Mouse (Mus musculus) myocyte (in vitro differentiated cells): ENCODE data around the gene Hoxc11.

ENCODE experiments used
- MAX ChIP-seq: IDR thresholded peaks from one replicate; pipeline ENCODE4 v1.6.1; 2011; ENCODE audit warnings: low read depth, mild to moderate bottlenecking, control low read depth
- POLR2A ChIP-seq: IDR thresholded peaks from one replicate; pipeline ENCODE4 v1.6.1; 2011; ENCODE audit warnings: low read depth, mild to moderate bottlenecking, control low read depth, moderate library complexity; ENCODE audit not compliant: insufficient read length

DNA sequence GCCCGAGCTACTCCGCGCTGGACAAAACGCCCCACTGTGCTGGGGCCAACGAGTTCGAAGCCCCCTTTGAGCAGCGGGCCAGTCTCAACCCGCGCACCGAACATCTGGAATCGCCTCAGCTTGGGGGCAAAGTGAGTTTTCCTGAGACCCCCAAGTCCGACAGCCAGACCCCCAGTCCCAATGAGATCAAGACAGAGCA, 13.0 kb downstream of the Hoxc11 start, which contains the start of gene Hoxc5:
- TF ChIP-seq POLR2A = no peak
- no peak for TF ChIP-seq MAX
